Mouse (Mus musculus): ENCODE data around the gene Sorbs1. TPM values are rescaled to one million over a fixed set of nuclear protein-coding genes. Genes with fewer than 3 reads are reported as not detected.

Gene Sorbs1
- polyA plus RNA-seq, 2 experiments: 35.3 to 40.6 TPM

DNA sequence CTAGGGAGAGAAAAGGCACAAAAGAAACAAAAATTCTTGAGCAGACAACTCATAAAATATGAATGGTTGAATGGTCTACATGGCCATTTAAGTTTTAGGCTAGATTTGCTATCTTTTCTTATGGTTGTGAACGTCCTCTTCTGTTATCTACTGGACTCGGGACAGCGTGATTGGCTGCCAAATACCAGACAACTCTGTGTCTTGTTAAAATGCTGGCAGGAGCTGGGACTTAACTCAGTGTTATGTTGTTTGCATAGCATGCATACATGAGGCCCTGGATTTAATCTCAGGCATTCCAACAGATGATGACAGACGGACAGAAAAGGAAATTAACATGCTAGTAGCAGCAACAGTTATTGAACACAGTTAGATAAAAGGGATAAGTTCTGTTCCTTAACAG lies 72.6 kb downstream of the Sorbs1 start:
- no peak for DNase-seq (ENCODE audit: low spot score)
- WGBS: 69% methylated on average over 4 of the region's 4 CpGs
- no peaks in the 10 kb centered on the region for H3K27me3 ChIP-seq (ENCODE audit: control insufficient read depth, insufficient read depth, low read length)
- no peak for TF ChIP-seq POLR2A (IDR thresholded peaks at IDR 0.05; ENCODE audit: borderline replicate concordance, extremely low read depth, insufficient read depth, insufficient read length)
- no peaks in the 10 kb centered on the region for H3K36me3 ChIP-seq (ENCODE audit: control insufficient read depth, insufficient read depth, low read length)
- 0 out of 2 replicates have a peak, but pooled peaks cover 6% of the 10 kb centered on the region for H3K4me1 ChIP-seq (ENCODE audit: control insufficient read depth, insufficient read depth, low read length)
- no peak overlapping the region for H3K27ac ChIP-seq (replicated peaks; ENCODE audit: low read depth, low read length)
- no peak for ATAC-seq (ENCODE audit: low FRiP score, low read depth)
- H3K4me2 ChIP-seq (replicated peaks; ENCODE audit: low read depth, low read length, severe bottlenecking): no peak overlapping the region
- no peak overlapping the region for H3K9ac ChIP-seq (ENCODE audit: low read depth, low read length, severe bottlenecking)
- no peaks in the 10 kb centered on the region for H3K9me3 ChIP-seq (ENCODE audit: control insufficient read depth, low read length)
- H3K4me3 ChIP-seq (replicated peaks; ENCODE audit: low read length): no peak overlapping the region

DNA sequence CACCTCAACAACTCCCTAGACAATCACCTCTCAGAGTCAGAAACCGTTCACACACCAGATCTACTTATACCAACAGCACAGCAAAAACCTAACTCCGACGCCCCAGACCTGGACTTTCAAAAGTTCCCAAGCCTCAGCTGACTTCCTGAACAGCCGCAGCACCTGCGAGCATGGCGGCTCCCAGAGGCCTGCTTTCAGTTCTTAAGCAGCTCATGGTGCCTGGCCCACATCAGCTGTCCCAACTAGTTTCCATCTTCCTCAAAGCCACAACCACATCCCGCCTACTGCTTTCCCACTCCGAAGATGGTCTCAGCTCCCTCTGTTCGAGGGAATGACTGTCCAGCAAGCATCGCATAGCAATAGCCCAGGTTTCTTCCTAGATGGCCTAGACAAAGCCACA lies 74.7 kb downstream of the Sorbs1 start:
- no peaks in the 10 kb centered on the region for H3K9me3 ChIP-seq (ENCODE audit: control insufficient read depth, low read length)
- H3K4me3 ChIP-seq (replicated peaks; ENCODE audit: low read length): no peak overlapping the region
- no peak for TF ChIP-seq POLR2A (IDR thresholded peaks at IDR 0.05; ENCODE audit: borderline replicate concordance, extremely low read depth, insufficient read depth, insufficient read length)
- WGBS: 81% methylated on average over 10 of the region's 10 CpGs
- 0 out of 2 replicates have a peak, but pooled peaks cover 6% of the 10 kb centered on the region for H3K4me1 ChIP-seq (ENCODE audit: control insufficient read depth, insufficient read depth, low read length)
- ATAC-seq (ENCODE audit: low FRiP score, low read depth) (no peak), DNase-seq (ENCODE audit: low spot score) (no peak)
- H3K27me3 ChIP-seq (ENCODE audit: control insufficient read depth, insufficient read depth, low read length): no peaks in the 10 kb centered on the region
- no peaks in the 10 kb centered on the region for H3K36me3 ChIP-seq (ENCODE audit: control insufficient read depth, insufficient read depth, low read length)
- no peak overlapping the region for H3K9ac ChIP-seq (ENCODE audit: low read depth, low read length, severe bottlenecking)
- no peak overlapping the region for H3K27ac ChIP-seq (replicated peaks; ENCODE audit: low read depth, low read length)
- no peak overlapping the region for H3K4me2 ChIP-seq (replicated peaks; ENCODE audit: low read depth, low read length, severe bottlenecking)

DNA sequence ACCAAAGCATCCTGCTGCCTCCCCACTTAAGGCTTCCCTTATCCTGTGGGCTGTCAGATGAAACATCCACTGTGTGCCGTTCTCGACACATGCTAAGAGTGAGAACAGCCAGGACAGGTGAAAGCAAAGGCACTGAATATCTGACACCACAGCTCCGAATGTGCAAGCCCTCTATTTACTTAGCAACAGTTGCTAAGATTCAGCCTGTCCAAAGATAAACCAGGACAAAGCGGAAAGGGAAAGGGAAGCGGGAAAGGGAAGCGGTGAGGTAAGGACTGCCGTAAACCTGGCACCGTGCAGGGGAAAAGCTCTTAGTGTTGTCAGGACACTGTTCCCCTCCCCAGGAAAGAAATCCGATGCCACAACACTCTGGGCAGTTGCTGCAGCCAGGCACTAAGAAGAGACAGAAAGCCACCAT lies 75.9 kb downstream of the Sorbs1 start:
- WGBS: 45% methylated on average over 9 of the region's 9 CpGs
- Histone ChIP-seq H3K4me3 (replicated peaks; ENCODE audit: low read length) (no peak overlapping the region), H3K36me3 (ENCODE audit: control insufficient read depth, insufficient read depth, low read length) (no peaks in the 10 kb centered on the region), H3K27me3 (ENCODE audit: control insufficient read depth, insufficient read depth, low read length) (no peaks in the 10 kb centered on the region), H3K9me3 (ENCODE audit: control insufficient read depth, low read length) (no peaks in the 10 kb centered on the region), H3K4me1 (ENCODE audit: control insufficient read depth, insufficient read depth, low read length) (0 out of 2 replicates have a peak, but pooled peaks cover 6% of the 10 kb centered on the region), H3K27ac (replicated peaks; ENCODE audit: low read depth, low read length) (no peak overlapping the region), H3K4me2 (replicated peaks; ENCODE audit: low read depth, low read length, severe bottlenecking) (no peak overlapping the region), H3K9ac (ENCODE audit: low read depth, low read length, severe bottlenecking) (no peak overlapping the region)
- no peak for TF ChIP-seq POLR2A (IDR thresholded peaks at IDR 0.05; ENCODE audit: borderline replicate concordance, extremely low read depth, insufficient read depth, insufficient read length)
- ATAC-seq (ENCODE audit: low FRiP score, low read depth) (peak; percentile 65; the same call in 1 of the 2 replicates), DNase-seq (ENCODE audit: low spot score) (peak; percentile 40)

DNA sequence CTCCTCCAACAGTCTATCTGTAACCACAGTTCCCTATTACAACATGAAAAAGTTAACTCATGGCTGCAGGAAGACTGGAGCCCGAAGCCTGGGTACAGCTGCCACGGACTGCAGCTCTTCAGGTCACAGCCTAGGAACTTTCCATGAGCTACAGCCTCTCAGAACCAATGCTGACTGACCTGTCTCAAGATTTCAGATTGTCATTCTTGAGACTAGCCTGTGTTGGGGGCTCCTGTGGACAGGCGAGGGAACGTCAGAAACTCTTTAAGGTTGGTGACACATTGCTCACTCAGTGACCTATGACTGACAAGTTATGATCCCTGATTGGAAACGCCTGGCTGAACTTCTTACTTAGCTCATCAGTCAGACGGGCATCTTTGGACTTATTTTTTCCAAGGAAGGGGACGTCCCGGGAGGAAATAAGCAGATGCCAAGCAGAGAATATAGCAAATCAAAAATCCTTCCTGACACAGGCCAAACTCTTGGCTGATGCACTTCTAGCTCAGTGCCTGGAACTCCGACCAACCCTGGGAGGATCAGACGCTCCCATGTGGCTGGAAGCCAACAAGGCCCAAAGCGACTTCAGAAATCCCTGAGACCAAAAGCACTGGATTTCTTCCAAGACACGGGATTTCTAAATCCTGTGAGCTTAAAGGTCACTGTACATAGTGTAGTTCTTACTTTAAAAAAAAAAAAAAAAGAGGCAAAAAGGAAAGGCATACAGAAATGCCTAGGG lies 76.9 kb downstream of the Sorbs1 start:
- Histone ChIP-seq H3K36me3 (ENCODE audit: control insufficient read depth, insufficient read depth, low read length) (no peaks in the 10 kb centered on the region), H3K27me3 (ENCODE audit: control insufficient read depth, insufficient read depth, low read length) (no peaks in the 10 kb centered on the region), H3K27ac (replicated peaks; ENCODE audit: low read depth, low read length) (no peak overlapping the region), H3K4me1 (ENCODE audit: control insufficient read depth, insufficient read depth, low read length) (0 out of 2 replicates have a peak, but pooled peaks cover 6% of the 10 kb centered on the region), H3K9me3 (ENCODE audit: control insufficient read depth, low read length) (no peaks in the 10 kb centered on the region), H3K9ac (ENCODE audit: low read depth, low read length, severe bottlenecking) (no peak overlapping the region), H3K4me3 (replicated peaks; ENCODE audit: low read length) (no peak overlapping the region), H3K4me2 (replicated peaks; ENCODE audit: low read depth, low read length, severe bottlenecking) (no peak overlapping the region)
- ATAC-seq (ENCODE audit: low FRiP score, low read depth) (no peak), DNase-seq (ENCODE audit: low spot score) (peak; percentile 58)
- 62% methylated on average over 12 of the region's 12 CpGs for WGBS
- no peak for TF ChIP-seq POLR2A (IDR thresholded peaks at IDR 0.05; ENCODE audit: borderline replicate concordance, extremely low read depth, insufficient read depth, insufficient read length)

DNA sequence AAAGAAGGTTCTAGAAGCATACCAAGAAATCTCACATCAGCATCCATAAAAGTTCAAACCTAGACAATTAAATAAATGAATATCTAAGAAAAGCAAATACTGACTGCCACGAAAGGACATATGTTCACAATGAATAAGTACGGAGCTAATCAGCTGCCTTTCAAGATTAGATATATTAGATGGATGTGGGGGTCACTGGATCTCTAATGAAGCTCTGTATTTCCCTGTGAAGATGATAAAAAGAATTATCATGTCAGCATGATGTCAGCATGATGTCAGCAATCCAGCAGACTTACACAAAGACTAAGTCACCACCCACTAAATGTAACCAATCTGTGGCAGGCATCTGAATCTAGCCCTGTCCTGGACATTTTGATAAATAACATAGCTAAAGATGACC lies 77.8 kb downstream of the Sorbs1 start:
- Histone ChIP-seq H3K9ac (ENCODE audit: low read depth, low read length, severe bottlenecking) (no peak overlapping the region), H3K4me1 (ENCODE audit: control insufficient read depth, insufficient read depth, low read length) (0 out of 2 replicates have a peak, but pooled peaks cover 6% of the 10 kb centered on the region), H3K36me3 (ENCODE audit: control insufficient read depth, insufficient read depth, low read length) (no peaks in the 10 kb centered on the region), H3K4me2 (replicated peaks; ENCODE audit: low read depth, low read length, severe bottlenecking) (no peak overlapping the region), H3K4me3 (replicated peaks; ENCODE audit: low read length) (no peak overlapping the region), H3K9me3 (ENCODE audit: control insufficient read depth, low read length) (no peaks in the 10 kb centered on the region), H3K27me3 (ENCODE audit: control insufficient read depth, insufficient read depth, low read length) (no peaks in the 10 kb centered on the region), H3K27ac (replicated peaks; ENCODE audit: low read depth, low read length) (no peak overlapping the region)
- no peak for TF ChIP-seq POLR2A (IDR thresholded peaks at IDR 0.05; ENCODE audit: borderline replicate concordance, extremely low read depth, insufficient read depth, insufficient read length)
- WGBS: 98% methylated on average over 2 of the region's 2 CpGs
- ATAC-seq (ENCODE audit: low FRiP score, low read depth) (no peak), DNase-seq (ENCODE audit: low spot score) (no peak)
